Mouse (Mus musculus): ENCODE data around the gene Arsg.
A peak's percentile ranks its signal among the peaks of the same experiment; 100 is the strongest.

Arsg gene

GRCm38 (mm10) chr11:109496475-109496993 is 23.4 kb downstream of the Arsg start:
- no peak for DNase-seq

GRCm38 (mm10) chr11:109496996-109497714 is 24.0 kb downstream of the Arsg start:
- DNase-seq, result no peak

GRCm38 (mm10) chr11:109497990-109498389 is 24.8 kb downstream of the Arsg start:
- no peak for DNase-seq

GRCm38 (mm10) chr11:109500206-109500605 is 27.0 kb downstream of the Arsg start:
- DNase-seq, result peak; percentile 96

- DNase-seq, result peak; percentile 92
Measured at GRCm38 (mm10) chr11:109504977-109505376, 31.8 kb downstream of the Arsg start.

GRCm38 (mm10) chr11:109505823-109506222 is 32.6 kb downstream of the Arsg start:
- no peak for DNase-seq

GRCm38 (mm10) chr11:109507068-109507467 is 33.9 kb downstream of the Arsg start:
- DNase-seq, result no peak

GRCm38 (mm10) chr11:109512995-109513675 is 40.0 kb downstream of the Arsg start:
- no peak for DNase-seq

- no peak for DNase-seq
Measured at GRCm38 (mm10) chr11:109514064-109514612, 41.0 kb downstream of the Arsg start.

GRCm38 (mm10) chr11:109517330-109517729 is 44.2 kb downstream of the Arsg start:
- no peak for DNase-seq

GRCm38 (mm10) chr11:109517816-109518215 is 44.6 kb downstream of the Arsg start:
- DNase-seq, result no peak

GRCm38 (mm10) chr11:109520958-109521357 is 47.8 kb downstream of the Arsg start:
- no peak for DNase-seq

GRCm38 (mm10) chr11:109524869-109525268 is 51.7 kb downstream of the Arsg start:
- no peak for DNase-seq

- no peak for DNase-seq
Measured at GRCm38 (mm10) chr11:109525571-109525970, 52.4 kb downstream of the Arsg start.

GRCm38 (mm10) chr11:109530030-109530429 is 56.9 kb downstream of the Arsg start:
- no peak for DNase-seq

- DNase-seq, result no peak
Measured at GRCm38 (mm10) chr11:109535966-109536365, 62.8 kb downstream of the Arsg start.

GRCm38 (mm10) chr11:109536939-109537338 is 63.8 kb downstream of the Arsg start:
- no peak for DNase-seq

- DNase-seq, result no peak
Measured at GRCm38 (mm10) chr11:109539290-109539689, 66.1 kb downstream of the Arsg start.

- no peak for DNase-seq
Measured at GRCm38 (mm10) chr11:109543466-109543865, 70.3 kb downstream of the Arsg start.

- DNase-seq, result no peak
Measured at GRCm38 (mm10) chr11:109544432-109544831, 71.3 kb downstream of the Arsg start.

- no peak for DNase-seq
Measured at GRCm38 (mm10) chr11:109545265-109545664, 72.1 kb downstream of the Arsg start.

GRCm38 (mm10) chr11:109545700-109546143 is 72.5 kb downstream of the Arsg start:
- no peak for DNase-seq

GRCm38 (mm10) chr11:109546305-109547001 is 73.3 kb downstream of the Arsg start:
- DNase-seq, result no peak

Data from heart, adult 11 months (tissue).